Mouse (Mus musculus) MEL (cell line): Measurements from ENCODE around the gene Prkce. TPM values are rescaled to one million over a fixed set of nuclear protein-coding genes. Genes with fewer than 3 reads are reported as not detected.

Source experiments
- DNase-seq: peaks from one replicate; pipeline ENCODE4 v3.0.0; 2011; ENCODE audit warnings: low read depth, low spot score
- H3K27ac ChIP-seq: 2 replicates; pipeline ENCODE4 v1.5.1; 2012; ENCODE audit warnings: low read depth, mild to moderate bottlenecking, control low read depth, low read length, moderate library complexity; ENCODE audit not compliant: control insufficient read depth
- H3K27me3 ChIP-seq, 2 experiments: fragments of 150-350 bp in 1 of 2; sonication (generic) in 1 of 2; 2 replicates each; pipeline ENCODE4 v1.6.1; 2012; ENCODE audit warnings: low read length in 2 of 2, mild to moderate bottlenecking in 2 of 2, improper control_type of control experiment in 1 of 2, moderate library complexity in 1 of 2; ENCODE audit not compliant: insufficient read depth in 2 of 2, control insufficient read depth in 1 of 2
- H3K36me3 ChIP-seq, 2 experiments: 2 replicates each; pipeline ENCODE4 v1.6.1; 2012 to 2014; ENCODE audit warnings: low read length in 2 of 2, improper control_type of control experiment in 1 of 2, inconsistent platforms in 1 of 2, mild to moderate bottlenecking in 1 of 2; ENCODE audit not compliant: insufficient read depth in 2 of 2, control insufficient read depth in 1 of 2
- H3K4me1 ChIP-seq, 2 experiments: fragments of 150-350 bp in 1 of 2; sonication (generic) in 1 of 2; 2 replicates each; pipeline ENCODE4 v1.6.1; 2012; ENCODE audit warnings: low read length in 2 of 2, improper control_type of control experiment in 1 of 2, mild to moderate bottlenecking in 1 of 2; ENCODE audit not compliant: insufficient read depth in 2 of 2, control insufficient read depth in 1 of 2
- H3K4me3 ChIP-seq, 2 experiments: fragments of 150-350 bp in 1 of 2; sonication (generic) in 1 of 2; 2 replicates each; pipeline ENCODE4 v1.5.1; 2012; ENCODE audit warnings: low read depth in 2 of 2, low read length in 2 of 2, mild to moderate bottlenecking in 2 of 2, moderate library complexity in 2 of 2, control low read depth in 1 of 2, improper control_type of control experiment in 1 of 2; ENCODE audit not compliant: control insufficient read depth in 1 of 2, insufficient read depth in 1 of 2
- H3K79me2 ChIP-seq: 2 replicates; pipeline ENCODE4 v1.6.1; 2012; ENCODE audit warnings: mild to moderate bottlenecking, low read length, moderate library complexity; ENCODE audit not compliant: control insufficient read depth, poor library complexity, insufficient read depth
- H3K9ac ChIP-seq: 2 replicates; pipeline ENCODE4 v1.6.1; 2012; ENCODE audit warnings: low read depth, mild to moderate bottlenecking, control low read depth, low read length, moderate library complexity; ENCODE audit not compliant: control insufficient read depth, poor library complexity, severe bottlenecking
- H3K9me3 ChIP-seq: fragments of 150-350 bp; sonication (generic); replicated peaks from 2 replicates; pipeline ENCODE4 v1.6.1; 2012; ENCODE audit warnings: mild to moderate bottlenecking, low read length, improper control_type of control experiment, moderate library complexity; ENCODE audit not compliant: insufficient read depth
- BHLHE40 ChIP-seq: IDR thresholded peaks from 2 replicates; pipeline ENCODE4 v1.6.1; 2012; ENCODE audit warnings: low read depth, mild to moderate bottlenecking, inconsistent platforms, low read length, improper control_type of control experiment, borderline replicate concordance
- CHD1 ChIP-seq: IDR thresholded peaks from 2 replicates; pipeline ENCODE4 v1.6.1; 2012; ENCODE audit warnings: low read depth, mild to moderate bottlenecking, inconsistent platforms, low read length, improper control_type of control experiment
- CHD2 ChIP-seq: IDR thresholded peaks from 2 replicates; pipeline ENCODE4 v1.6.1; 2011; ENCODE audit warnings: low read length, improper control_type of control experiment
- ELF1 ChIP-seq: IDR thresholded peaks from 2 replicates; pipeline ENCODE4 v1.6.1; 2014; ENCODE audit warnings: low read depth, mild to moderate bottlenecking, inconsistent platforms, low read length, improper control_type of control experiment, moderate library complexity
- ETS1 ChIP-seq: IDR thresholded peaks from 2 replicates; pipeline ENCODE4 v1.6.1; 2012; ENCODE audit warnings: low read depth, mild to moderate bottlenecking, inconsistent platforms, low read length, improper control_type of control experiment, moderate library complexity
- GABPA ChIP-seq: IDR thresholded peaks from 2 replicates; pipeline ENCODE4 v1.6.1; 2012; ENCODE audit warnings: low read depth, mild to moderate bottlenecking, inconsistent platforms, low read length, improper control_type of control experiment, moderate library complexity
- GATA1 ChIP-seq: IDR thresholded peaks from 2 replicates; pipeline ENCODE4 v1.6.1; 2011; ENCODE audit warnings: low read depth, low read length, improper control_type of control experiment
- HCFC1 ChIP-seq: IDR thresholded peaks from 2 replicates; pipeline ENCODE4 v1.6.1; 2012; ENCODE audit warnings: low read depth, mild to moderate bottlenecking, inconsistent platforms, low read length, improper control_type of control experiment, moderate library complexity
- JUND ChIP-seq: IDR thresholded peaks from 2 replicates; pipeline ENCODE4 v1.6.1; 2011; ENCODE audit warnings: low read depth, mild to moderate bottlenecking, improper control_type of control experiment, low read length
- KAT2A ChIP-seq: conservative IDR thresholded peaks from 2 replicates; pipeline ENCODE4 v1.6.1; 2012; ENCODE audit warnings: low read depth, low read length, improper control_type of control experiment, inconsistent platforms
- MAZ ChIP-seq: IDR thresholded peaks from 2 replicates; pipeline ENCODE4 v1.6.1; 2012; ENCODE audit warnings: low read depth, mild to moderate bottlenecking, inconsistent platforms, low read length, improper control_type of control experiment
- MEF2A ChIP-seq: IDR thresholded peaks from 2 replicates; pipeline ENCODE4 v1.6.1; 2014; ENCODE audit warnings: low read depth, mild to moderate bottlenecking, inconsistent platforms, low read length, improper control_type of control experiment; ENCODE audit not compliant: poor library complexity, insufficient replicate concordance, severe bottlenecking; ENCODE audit errors: extremely low read depth
- MYB ChIP-seq: IDR thresholded peaks from 2 replicates; pipeline ENCODE4 v1.6.1; 2011; ENCODE audit warnings: mild to moderate bottlenecking, low read depth, low read length, improper control_type of control experiment
- MYC ChIP-seq: IDR thresholded peaks from 2 replicates; pipeline ENCODE4 v1.6.1; 2011; ENCODE audit warnings: low read depth, mild to moderate bottlenecking, low read length, improper control_type of control experiment, moderate library complexity
- NRF1 ChIP-seq: IDR thresholded peaks from 2 replicates; pipeline ENCODE4 v1.6.1; 2014; ENCODE audit warnings: low read depth, mild to moderate bottlenecking, inconsistent platforms, low read length, improper control_type of control experiment, moderate library complexity; ENCODE audit not compliant: poor library complexity, insufficient read depth, severe bottlenecking
- POLR2AphosphoS5 ChIP-seq: IDR thresholded peaks from 2 replicates; pipeline ENCODE4 v1.6.1; 2012; ENCODE audit warnings: low read depth, borderline replicate concordance, mild to moderate bottlenecking, inconsistent platforms, low read length, moderate library complexity, mixed read lengths
- RAD21 ChIP-seq: IDR thresholded peaks from 2 replicates; pipeline ENCODE4 v1.6.1; 2011; ENCODE audit warnings: mild to moderate bottlenecking, low read depth, low read length, improper control_type of control experiment
- SIN3A ChIP-seq: IDR thresholded peaks from 2 replicates; pipeline ENCODE4 v1.6.1; 2012; ENCODE audit warnings: low read length, improper control_type of control experiment, inconsistent platforms
- SMC3 ChIP-seq: IDR thresholded peaks from 2 replicates; pipeline ENCODE4 v1.6.1; 2011; ENCODE audit warnings: low read depth, low read length, improper control_type of control experiment
- TBP ChIP-seq: IDR thresholded peaks from 2 replicates; pipeline ENCODE4 v1.8.0; 2011; ENCODE audit warnings: low read depth, low read length, improper control_type of control experiment
- TCF12 ChIP-seq: IDR thresholded peaks from 2 replicates; pipeline ENCODE4 v1.6.1; 2014; ENCODE audit warnings: low read depth, mild to moderate bottlenecking, inconsistent platforms, low read length, improper control_type of control experiment, moderate library complexity
- ZNF384 ChIP-seq: IDR thresholded peaks from 2 replicates; pipeline ENCODE4 v1.6.1; 2012; ENCODE audit warnings: low read depth, mild to moderate bottlenecking, inconsistent platforms, low read length, improper control_type of control experiment
- polyA plus RNA-seq, 2 experiments: library from polyadenylated mRNA; stranded (reverse) in 1 of 2; unstranded in 1 of 2; fragments of >175 nt in 1 of 2; fragments of >200 nt in 1 of 2; gene quantifications; 2 replicates each; pipeline versions ENCODE4 v1.2.1 to v1.2.4; 2012; ENCODE audit warnings: low replicate concordance in 2 of 2, low read depth in 1 of 2; ENCODE audit not compliant: insufficient read length in 2 of 2, insufficient read depth in 1 of 2, missing spikeins in 1 of 2
- total RNA-seq: library from RNA; depleted of rRNA; stranded (reverse); fragments of 300-350 nt; gene quantifications from 2 replicates; pipeline ENCODE4 v1.2.3, GENCODE M21; 2012

Gene Prkce
- total and polyA plus RNA-seq, 3 experiments, result 3.0 to 5.3 TPM; not detected in 1

DNA sequence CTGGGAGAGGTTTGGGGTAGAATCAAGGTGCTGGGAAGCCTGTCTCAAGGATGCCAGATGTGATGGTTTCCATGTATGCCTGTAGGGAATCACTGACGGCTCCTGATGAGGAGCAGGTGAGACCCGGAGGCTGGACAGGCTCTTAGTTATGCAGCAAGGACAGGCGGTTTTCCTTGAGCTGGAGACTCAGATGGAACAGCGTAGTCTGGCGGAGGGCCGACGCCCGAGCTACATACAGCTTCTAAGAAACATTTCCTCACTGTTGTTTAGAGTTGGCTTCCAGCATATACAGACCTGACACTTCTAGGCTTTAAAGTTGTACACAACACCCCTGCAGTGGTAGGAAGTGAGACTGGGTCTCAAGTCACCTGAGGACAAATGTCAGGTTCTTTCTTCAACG is 86.3 kb downstream of the Prkce start:
- Histone ChIP-seq H3K9ac (no peak overlapping the region), H3K79me2 (no peaks in the 10 kb centered on the region), H3K9me3 (no peaks in the 10 kb centered on the region), H3K27ac (no peak overlapping the region), H3K4me3 (no peak overlapping the region), H3K36me3 (no peaks in the 10 kb centered on the region), H3K27me3 (no peaks in the 10 kb centered on the region), H3K4me1 (no peaks in the 10 kb centered on the region)
- no peak for TF ChIP-seq JUND
- TF ChIP-seq TCF12, result no peak
- no peak for TF ChIP-seq GATA1
- no peak for TF ChIP-seq ELF1
- no peak for TF ChIP-seq CHD1
- no peak for TF ChIP-seq HCFC1
- TF ChIP-seq ZNF384, result no peak
- no peak for TF ChIP-seq MAZ
- no peak for TF ChIP-seq BHLHE40
- TF ChIP-seq MYC, result no peak
- TF ChIP-seq KAT2A, result no peak
- TF ChIP-seq GABPA, result no peak
- TF ChIP-seq MEF2A, result no peak
- TF ChIP-seq NRF1, result no peak
- TF ChIP-seq SMC3, result no peak
- no peak for TF ChIP-seq MYB
- TF ChIP-seq ETS1, result no peak
- TF ChIP-seq SIN3A, result no peak
- no peak for TF ChIP-seq TBP
- TF ChIP-seq CHD2, result no peak
- no peak for DNase-seq

DNA sequence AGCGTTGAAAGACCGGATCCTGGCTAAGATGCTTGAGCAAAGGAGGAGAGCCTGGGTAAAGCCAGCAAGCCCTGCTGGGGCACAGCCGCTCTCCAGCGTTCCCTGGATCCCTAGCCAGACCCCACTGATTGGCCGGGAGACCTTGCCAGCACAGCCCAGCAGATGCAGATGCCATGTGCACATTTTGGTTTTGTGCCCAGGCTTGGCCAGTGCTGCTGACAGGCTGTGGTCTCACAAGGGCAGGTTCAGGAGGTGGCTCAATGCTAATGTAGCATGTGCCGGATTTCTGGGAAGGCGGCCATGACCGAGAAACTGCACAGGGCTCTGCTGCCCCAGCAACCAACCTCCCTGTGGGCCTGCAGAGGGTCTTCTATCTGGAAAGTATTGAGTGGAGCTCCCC is 86.7 kb downstream of the Prkce start:
- TF ChIP-seq POLR2AphosphoS5 (no peak), RAD21 (no peak), JUND (no peak)
- H3K36me3 ChIP-seq, result no peaks in the 10 kb centered on the region
- H3K9ac ChIP-seq, result no peak overlapping the region
- H3K79me2 ChIP-seq, result no peaks in the 10 kb centered on the region
- DNase-seq, result no peak
- H3K4me1 ChIP-seq, result no peaks in the 10 kb centered on the region
- H3K4me3 ChIP-seq, result no peak overlapping the region
- H3K27ac ChIP-seq, result no peak overlapping the region
- H3K27me3 ChIP-seq, result no peaks in the 10 kb centered on the region
- no peaks in the 10 kb centered on the region for H3K9me3 ChIP-seq
